Mouse (Mus musculus): ENCODE data around the gene Adprm. TPM values are rescaled to one million over a fixed set of nuclear protein-coding genes. Genes with fewer than 3 reads are reported as not detected.
"Not testable (repeated sequence)": the region's sequence is repeated elsewhere in the genome, so short reads cannot be mapped to it uniquely, and the experiment has no call there.

Gene Adprm
- 17.9 and 26.9 TPM in 2 replicates for polyA plus RNA-seq (2012; ENCODE audit: insufficient read depth, insufficient read length, missing spikeins)

DNA sequence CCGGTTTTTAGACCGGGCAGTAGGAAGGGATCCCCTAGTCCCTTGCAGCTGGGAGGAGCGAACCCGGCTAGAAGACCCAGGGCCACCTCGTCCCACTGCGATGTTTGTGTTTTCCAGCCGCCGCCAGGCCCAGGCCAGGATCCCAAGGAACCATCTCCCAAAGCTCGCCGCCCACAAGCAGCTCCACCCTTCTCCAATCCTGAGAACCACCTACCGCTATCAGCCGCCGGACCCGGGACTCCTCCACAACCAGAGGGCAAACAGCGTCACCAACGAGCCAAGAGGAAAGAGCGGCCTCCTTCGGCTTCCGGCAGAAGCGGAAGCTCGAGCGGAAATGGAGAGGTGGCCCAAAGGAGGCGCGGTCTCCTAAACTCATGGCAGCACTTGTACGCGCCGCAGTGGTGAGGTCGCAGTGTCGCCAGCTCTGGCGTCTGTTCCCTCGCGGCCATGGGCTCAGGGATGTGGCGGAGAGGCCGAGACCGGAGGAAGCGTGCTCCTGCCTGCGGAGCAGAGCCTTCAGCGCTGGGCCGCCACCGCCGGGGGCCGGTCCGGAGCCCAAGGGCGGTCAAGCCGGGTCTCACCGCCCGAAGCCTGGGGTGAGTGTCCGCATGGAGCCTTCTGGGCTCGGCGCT lies at the start of gene Adprm, which contains the start of gene Sco1:
Adprm (minus strand) TSS at position 274 of the 632 bp plus-strand sequence.
Sco1 (plus strand) TSS at position 350 of the 632 bp plus-strand sequence.
- H3K4me3 ChIP-seq (ENCODE audit: insufficient read depth, low read depth, low read length), result peak within 1 kb of the TSS; percentile 83
- H3K27ac ChIP-seq (replicated peaks; ENCODE audit: low read depth, low read length), result peak within 1 kb of the TSS; percentile 79
- H3K4me1 ChIP-seq (ENCODE audit: control insufficient read depth, insufficient read depth, insufficient read length, low read length), result peaks cover 7% of the 10 kb centered on the region

DNA sequence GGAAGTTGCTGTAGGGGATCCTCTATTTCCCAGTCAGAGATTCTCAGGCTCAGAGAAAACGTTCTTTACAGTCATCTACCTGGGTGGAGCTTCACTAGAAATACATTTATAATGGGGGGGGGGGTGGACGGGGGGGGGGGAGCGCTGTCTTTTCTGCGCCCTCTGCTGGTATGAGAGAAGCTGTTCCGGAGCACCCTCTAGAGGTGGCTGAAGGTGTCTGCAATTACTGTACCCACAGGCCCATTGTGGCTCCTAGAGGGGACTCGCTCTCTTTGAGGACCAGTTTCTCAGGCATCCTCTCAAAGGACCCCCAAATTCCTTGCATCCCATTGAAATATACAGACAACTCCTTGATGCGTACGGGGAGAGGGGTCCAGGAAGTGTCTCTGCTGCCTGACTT lies 49.3 kb upstream of the Adprm start:
- no peak overlapping the region for H3K4me3 ChIP-seq (ENCODE audit: insufficient read depth, low read depth, low read length)
- no peak overlapping the region for H3K27ac ChIP-seq (replicated peaks; ENCODE audit: low read depth, low read length)
- H3K4me1 ChIP-seq (ENCODE audit: control insufficient read depth, insufficient read depth, insufficient read length, low read length), result no peaks in the 10 kb centered on the region

DNA sequence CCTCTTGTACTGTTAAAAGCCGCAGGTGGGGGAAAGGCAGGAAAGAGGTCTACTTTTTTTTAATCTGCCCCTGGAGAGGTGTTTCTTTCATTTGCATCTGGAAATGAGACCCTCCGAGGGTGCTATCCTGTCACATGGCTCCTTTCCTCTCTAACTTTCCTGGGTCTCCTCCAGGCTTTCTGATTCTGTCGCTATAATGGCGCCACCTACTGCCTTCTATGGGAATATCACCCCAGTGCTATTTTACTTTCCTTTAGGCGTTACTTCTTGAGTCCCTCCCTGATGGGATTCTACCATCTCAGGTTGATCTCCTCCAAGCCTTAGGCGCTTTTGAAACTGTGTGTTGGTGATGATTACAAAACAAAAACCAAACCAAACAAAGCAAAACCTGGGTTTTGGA lies 47.8 kb upstream of the Adprm start:
- H3K4me1 ChIP-seq (ENCODE audit: control insufficient read depth, insufficient read depth, insufficient read length, low read length), result no peaks in the 10 kb centered on the region
- no peak overlapping the region for H3K4me3 ChIP-seq (ENCODE audit: insufficient read depth, low read depth, low read length)
- no peak overlapping the region for H3K27ac ChIP-seq (replicated peaks; ENCODE audit: low read depth, low read length)

GRCm38 (mm10) chr11:67099241-67099640 lies 46.8 kb upstream of the Adprm start:
- Histone ChIP-seq H3K27ac (replicated peaks; ENCODE audit: low read depth, low read length) (no peak overlapping the region), H3K4me1 (ENCODE audit: control insufficient read depth, insufficient read depth, insufficient read length, low read length) (no peaks in the 10 kb centered on the region), H3K4me3 (ENCODE audit: insufficient read depth, low read depth, low read length) (no peak overlapping the region)

DNA sequence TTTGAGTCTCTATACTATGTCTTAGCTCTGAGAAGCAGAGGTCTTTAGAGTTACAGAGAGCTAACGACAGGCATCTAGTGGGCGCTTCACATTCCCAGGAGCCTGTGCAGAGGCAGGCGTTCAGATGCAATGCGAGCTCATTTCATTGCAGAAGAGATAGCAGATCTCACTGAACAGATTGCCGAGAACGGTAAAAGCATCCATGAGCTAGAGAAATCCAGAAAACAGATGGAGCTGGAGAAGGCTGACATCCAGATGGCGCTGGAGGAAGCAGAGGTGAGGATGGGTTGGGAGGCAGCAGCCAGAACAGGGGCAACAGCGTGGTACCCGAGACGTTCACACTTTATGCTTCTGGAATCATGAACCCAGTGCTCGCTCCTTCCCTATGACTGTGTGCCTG lies 46.0 kb upstream of the Adprm start:
- no peak overlapping the region for H3K27ac ChIP-seq (replicated peaks; ENCODE audit: low read depth, low read length)
- no peaks in the 10 kb centered on the region for H3K4me1 ChIP-seq (ENCODE audit: control insufficient read depth, insufficient read depth, insufficient read length, low read length)
- no peak overlapping the region for H3K4me3 ChIP-seq (ENCODE audit: insufficient read depth, low read depth, low read length)

GRCm38 (mm10) chr11:67097709-67098108 lies 45.3 kb upstream of the Adprm start:
- no peak overlapping the region for H3K27ac ChIP-seq (replicated peaks; ENCODE audit: low read depth, low read length)
- no peaks in the 10 kb centered on the region for H3K4me1 ChIP-seq (ENCODE audit: control insufficient read depth, insufficient read depth, insufficient read length, low read length)
- H3K4me3 ChIP-seq (ENCODE audit: insufficient read depth, low read depth, low read length), result no peak overlapping the region

GRCm38 (mm10) chr11:67094470-67094869 lies 42.1 kb upstream of the Adprm start:
- Histone ChIP-seq H3K4me1 (ENCODE audit: control insufficient read depth, insufficient read depth, insufficient read length, low read length) (no peaks in the 10 kb centered on the region), H3K4me3 (ENCODE audit: insufficient read depth, low read depth, low read length) (no peak overlapping the region), H3K27ac (replicated peaks; ENCODE audit: low read depth, low read length) (no peak overlapping the region)

- H3K27ac ChIP-seq (replicated peaks; ENCODE audit: low read depth, low read length), result no peak overlapping the region
- no peak overlapping the region for H3K4me3 ChIP-seq (ENCODE audit: insufficient read depth, low read depth, low read length)
- no peaks in the 10 kb centered on the region for H3K4me1 ChIP-seq (ENCODE audit: control insufficient read depth, insufficient read depth, insufficient read length, low read length)
Observed at GRCm38 (mm10) chr11:67093652-67094051, 41.3 kb upstream of the Adprm start.

- no peak overlapping the region for H3K4me3 ChIP-seq (ENCODE audit: insufficient read depth, low read depth, low read length)
- H3K27ac ChIP-seq (replicated peaks; ENCODE audit: low read depth, low read length), result no peak overlapping the region
- no peaks in the 10 kb centered on the region for H3K4me1 ChIP-seq (ENCODE audit: control insufficient read depth, insufficient read depth, insufficient read length, low read length)
Observed at GRCm38 (mm10) chr11:67093201-67093600, 40.8 kb upstream of the Adprm start.

DNA sequence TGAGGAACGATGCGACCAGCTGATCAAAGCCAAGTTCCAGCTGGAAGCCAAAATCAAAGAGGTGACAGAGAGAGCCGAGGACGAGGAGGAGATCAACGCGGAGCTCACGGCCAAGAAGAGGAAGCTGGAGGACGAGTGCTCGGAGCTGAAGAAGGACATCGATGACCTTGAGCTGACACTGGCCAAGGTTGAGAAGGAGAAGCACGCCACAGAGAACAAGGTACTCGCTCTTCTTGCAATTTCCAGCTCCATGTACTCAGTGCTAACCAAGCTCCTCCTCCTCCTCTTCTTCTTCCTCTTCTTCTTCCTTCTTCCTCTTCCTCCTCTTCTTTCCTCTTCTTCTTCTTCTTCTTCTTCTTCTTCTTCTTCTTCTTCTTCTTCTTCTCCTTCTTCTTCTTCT lies 40.0 kb upstream of the Adprm start:
- H3K27ac ChIP-seq (replicated peaks; ENCODE audit: low read depth, low read length); H3K4me1 ChIP-seq (ENCODE audit: control insufficient read depth, insufficient read depth, insufficient read length, low read length); H3K4me3 ChIP-seq (ENCODE audit: insufficient read depth, low read depth, low read length): not testable (repeated sequence)

DNA sequence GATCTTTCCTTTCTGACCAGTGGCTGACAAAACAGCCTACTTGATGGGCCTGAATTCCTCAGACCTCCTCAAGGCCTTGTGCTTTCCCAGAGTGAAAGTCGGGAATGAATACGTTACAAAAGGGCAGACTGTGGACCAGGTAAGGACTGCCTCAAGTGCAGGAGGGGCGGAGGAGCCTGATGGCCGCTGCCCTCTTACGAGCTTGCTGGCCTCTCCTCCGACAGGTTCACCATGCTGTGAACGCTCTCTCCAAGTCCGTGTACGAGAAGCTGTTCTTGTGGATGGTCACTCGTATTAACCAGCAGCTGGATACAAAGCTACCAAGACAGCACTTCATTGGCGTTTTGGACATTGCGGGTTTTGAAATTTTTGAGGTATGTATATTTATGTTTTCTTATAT lies 34.8 kb upstream of the Adprm start:
- no peak overlapping the region for H3K27ac ChIP-seq (replicated peaks; ENCODE audit: low read depth, low read length)
- no peaks in the 10 kb centered on the region for H3K4me1 ChIP-seq (ENCODE audit: control insufficient read depth, insufficient read depth, insufficient read length, low read length)
- no peak overlapping the region for H3K4me3 ChIP-seq (ENCODE audit: insufficient read depth, low read depth, low read length)

DNA sequence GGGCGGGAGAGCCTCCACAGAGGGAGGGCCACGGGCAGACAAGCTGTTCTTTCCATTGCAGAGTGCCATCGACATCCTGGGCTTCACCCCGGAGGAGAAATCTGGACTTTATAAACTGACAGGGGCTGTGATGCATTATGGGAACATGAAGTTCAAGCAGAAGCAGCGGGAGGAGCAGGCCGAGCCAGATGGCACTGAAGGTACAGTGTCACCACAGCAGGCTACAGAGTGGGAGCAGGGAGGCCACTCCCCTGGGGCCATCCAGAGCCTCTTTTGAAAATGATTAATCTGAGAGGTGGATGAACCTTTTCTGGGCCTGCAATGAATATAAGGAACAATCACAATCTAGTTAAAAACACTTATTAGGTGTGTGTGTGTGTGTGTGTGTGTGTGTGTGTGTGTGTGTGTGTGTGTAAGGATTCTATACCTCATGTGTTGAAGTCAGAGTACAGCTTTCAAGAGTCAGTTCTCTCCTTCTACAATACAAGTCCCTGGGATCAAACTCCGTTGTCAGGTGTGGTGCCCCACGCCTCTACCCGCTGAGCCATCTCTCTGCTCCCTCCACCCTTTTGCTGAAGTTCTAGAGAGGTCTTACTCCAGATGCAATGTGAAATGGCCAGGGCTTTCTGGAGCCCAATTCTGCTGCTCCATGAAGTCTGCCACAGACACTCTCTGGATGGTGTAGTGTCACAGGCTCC lies 34.2 kb upstream of the Adprm start:
- no peaks in the 10 kb centered on the region for H3K4me1 ChIP-seq (ENCODE audit: control insufficient read depth, insufficient read depth, insufficient read length, low read length)

GRCm38 (mm10) chr11:67085489-67085888 lies 33.1 kb upstream of the Adprm start:
- Histone ChIP-seq H3K27ac (replicated peaks; ENCODE audit: low read depth, low read length) (no peak overlapping the region), H3K4me3 (ENCODE audit: insufficient read depth, low read depth, low read length) (no peak overlapping the region), H3K4me1 (ENCODE audit: control insufficient read depth, insufficient read depth, insufficient read length, low read length) (no peaks in the 10 kb centered on the region)

More for the DNA sequence above, 34.2 kb upstream of the Adprm start:
- Histone ChIP-seq H3K4me3 (ENCODE audit: insufficient read depth, low read depth, low read length) (no peak overlapping the region), H3K27ac (replicated peaks; ENCODE audit: low read depth, low read length) (no peak overlapping the region)

GRCm38 (mm10) chr11:67083712-67084340 lies 31.4 kb upstream of the Adprm start:
- no peaks in the 10 kb centered on the region for H3K4me1 ChIP-seq (ENCODE audit: control insufficient read depth, insufficient read depth, insufficient read length, low read length)
- H3K27ac ChIP-seq (replicated peaks; ENCODE audit: low read depth, low read length), result no peak overlapping the region
- no peak overlapping the region for H3K4me3 ChIP-seq (ENCODE audit: insufficient read depth, low read depth, low read length)

- Histone ChIP-seq H3K4me1 (ENCODE audit: control insufficient read depth, insufficient read depth, insufficient read length, low read length) (no peaks in the 10 kb centered on the region), H3K4me3 (ENCODE audit: insufficient read depth, low read depth, low read length) (no peak overlapping the region), H3K27ac (replicated peaks; ENCODE audit: low read depth, low read length) (no peak overlapping the region)
Observed at GRCm38 (mm10) chr11:67083239-67083638, 30.8 kb upstream of the Adprm start.
